9 mouse cellular contexts compared by ENCODE assay signal in genomic region chr11:5160722-5161485, GRCm38 (mm10). TPM values are rescaled to one million over a fixed set of nuclear protein-coding genes. Genes with fewer than 3 reads are reported as not detected.
DNase-seq lines count a peak whose midpoint lies in the region; ATAC-seq and TF ChIP-seq lines count a peak whose summit lies in the region.
"Had no signal": no experiment of that assay in that cellular context is flagged by ENCODE, and none has a peak within 500 bp of the region (broad histone marks: within the 10 kb centered on the region; RNA-seq: fewer than 3 reads in every experiment).

No protein-coding gene starts in this region.

- peak; percentile 66 to 77 (median 71) for TF ChIP-seq CTCF in MEL (IDR thresholded peaks at IDR 0.05 in 2 of 3, conservative IDR thresholded peaks at IDR 0.05 in 1 of 3; ENCODE audit: control insufficient read depth in 1 of 3, insufficient read depth in 1 of 3, low read depth in 2 of 3, low read length in 3 of 3, poor library complexity in 1 of 3, severe bottlenecking in 1 of 3)
- TF ChIP-seq CTCF in stomach, postnatal 0 days (IDR thresholded peaks at IDR 0.05; ENCODE audit: low read depth), result peak; percentile 66

- no peaks in the 10 kb centered on the region for H3K27me3 ChIP-seq in kidney, embryonic 15.5 days
- no peaks in the 10 kb centered on the region; a peak in 2 of 4 replicates for H3K27me3 ChIP-seq in MEL (ENCODE audit: control insufficient read depth in 1 of 2, insufficient read depth in 2 of 2, low read length in 2 of 2)
- H3K27me3 ChIP-seq in stomach, postnatal 0 days (ENCODE audit: control insufficient read depth, insufficient read depth, low read length), result no peaks in the 10 kb centered on the region
- H3K27me3 ChIP-seq: lung, embryonic 15.5 days had no signal

- H3K4me3 ChIP-seq in kidney, embryonic 15.5 days (replicated peaks), result no peak overlapping the region
- no peak overlapping the region for H3K4me3 ChIP-seq in MEL (ENCODE audit: control insufficient read depth in 1 of 2, insufficient read depth in 1 of 2, low read depth in 2 of 2, low read length in 2 of 2)
- H3K4me3 ChIP-seq in stomach, postnatal 0 days (ENCODE audit: low read depth, low read length), result no peak overlapping the region
- H3K4me3 ChIP-seq: lung, embryonic 15.5 days had no signal

- no peaks in the 10 kb centered on the region for H3K79me2 ChIP-seq in MEL (ENCODE audit: control insufficient read depth, insufficient read depth, low read length, poor library complexity)

- H3K9ac ChIP-seq in kidney, embryonic 15.5 days, result no peak overlapping the region
- no peak overlapping the region for H3K9ac ChIP-seq in MEL (ENCODE audit: control insufficient read depth, low read depth, low read length, poor library complexity, severe bottlenecking)
- H3K9ac ChIP-seq in stomach, postnatal 0 days (ENCODE audit: low read length), result no peak overlapping the region
- H3K9ac ChIP-seq: lung, embryonic 15.5 days had no signal

- H3K36me3 ChIP-seq in kidney, embryonic 15.5 days, result no peaks in the 10 kb centered on the region
- no peaks in the 10 kb centered on the region for H3K36me3 ChIP-seq in MEL (ENCODE audit: control insufficient read depth in 1 of 2, insufficient read depth in 2 of 2, low read length in 2 of 2)
- no peaks in the 10 kb centered on the region for H3K36me3 ChIP-seq in stomach, postnatal 0 days (ENCODE audit: control insufficient read depth, insufficient read depth, low read length)
- H3K36me3 ChIP-seq: lung, embryonic 15.5 days had no signal

- no peak overlapping the region for H3K27ac ChIP-seq in kidney, embryonic 15.5 days
- no peak overlapping the region for H3K27ac ChIP-seq in MEL (ENCODE audit: control insufficient read depth, low read depth, low read length)
- H3K27ac ChIP-seq in stomach, postnatal 0 days (replicated peaks), result no peak overlapping the region
- H3K27ac ChIP-seq: lung, embryonic 15.5 days had no signal

- TF ChIP-seq POLR2A in MEL (IDR thresholded peaks at IDR 0.05; ENCODE audit: control insufficient read depth in 1 of 2, insufficient read depth in 1 of 2, low read depth in 1 of 2, low read length in 2 of 2, poor library complexity in 1 of 2), result no peak

- H3K4me1 ChIP-seq in kidney, embryonic 15.5 days, result peaks cover 37% of the 10 kb centered on the region
- peaks cover 0 to 3% of the 10 kb centered on the region in 2 experiments; a peak in 1 of 4 replicates for H3K4me1 ChIP-seq in MEL (ENCODE audit: control insufficient read depth in 1 of 2, insufficient read depth in 2 of 2, low read length in 2 of 2)
- no peaks in the 10 kb centered on the region for H3K4me1 ChIP-seq in stomach, postnatal 0 days (replicated peaks; ENCODE audit: control insufficient read depth, insufficient read depth)

- peak; percentile 39 for TF ChIP-seq RAD21 in MEL (IDR thresholded peaks at IDR 0.05; ENCODE audit: low read depth, low read length)

- no peak for TF ChIP-seq EP300 in MEL (IDR thresholded peaks at IDR 0.05; ENCODE audit: low read depth in 1 of 2, low read length in 2 of 2)
- no peak for TF ChIP-seq EP300 in stomach, postnatal 0 days (optimal IDR thresholded peaks at IDR 0.05)

- no peaks in the 10 kb centered on the region for H3K9me3 ChIP-seq in kidney, embryonic 15.5 days (replicated peaks)
- H3K9me3 ChIP-seq in MEL (replicated peaks; ENCODE audit: insufficient read depth, low read length), result no peaks in the 10 kb centered on the region
- no peaks in the 10 kb centered on the region for H3K9me3 ChIP-seq in stomach, postnatal 0 days (ENCODE audit: control insufficient read depth, low read length)

- DNase-seq in adrenal gland, postnatal 25 days, result peak; percentile 30
- no peak for DNase-seq in adrenal gland, postnatal 4 days (ENCODE audit: low spot score in 2 of 2)
- DNase-seq in kidney, adult 9 months, result peak; percentile 48
- DNase-seq in MEL (ENCODE audit: low read depth, low spot score), result peak; percentile 68
- DNase-seq in kidney, postnatal 14 days, result peak; percentile 39
- no peak for DNase-seq in stomach, postnatal 0 days (ENCODE audit: low spot score)
- DNase-seq in gastrocnemius, postnatal 4 days (ENCODE audit: low spot score in 2 of 2), result no peak

- no peak overlapping the region for H3K4me2 ChIP-seq in kidney, embryonic 15.5 days
- no peak overlapping the region for H3K4me2 ChIP-seq in stomach, postnatal 0 days (replicated peaks; ENCODE audit: low read depth)
- H3K4me2 ChIP-seq: lung, embryonic 15.5 days had no signal

- no peak for ATAC-seq in kidney, embryonic 15.5 days (replicated peaks; ENCODE audit: low FRiP score)
- no peak for ATAC-seq in stomach, postnatal 0 days (ENCODE audit: low FRiP score, low TSS enrichment)

- WGBS in kidney, embryonic 15.5 days, result 76% methylated on average over 17 of the region's 17 CpGs
- 75% methylated on average over 17 of the region's 17 CpGs for WGBS in stomach, postnatal 0 days

TF ChIP-seq in MEL, 35 proteins besides CTCF, POLR2A, EP300 and RAD21:
- TF ChIP-seq SMC3 (IDR thresholded peaks at IDR 0.05; ENCODE audit: low read depth, low read length), result peak; percentile 45
- TF ChIP-seq POLR2AphosphoS2 (IDR thresholded peaks at IDR 0.05; ENCODE audit: low read length), result no peak
- no peak for TF ChIP-seq MEF2A (IDR thresholded peaks at IDR 0.05; ENCODE audit: extremely low read depth, insufficient replicate concordance, low read depth, low read length, poor library complexity, severe bottlenecking)
- TF ChIP-seq NRF1 (IDR thresholded peaks at IDR 0.05; ENCODE audit: insufficient read depth, low read depth, low read length, poor library complexity, severe bottlenecking), result 0 out of 2 replicates have a peak, but pooled peaks have one; percentile 5
- no peak for TF ChIP-seq MAX (IDR thresholded peaks at IDR 0.05; ENCODE audit: low read length)
- TF ChIP-seq UBTF (IDR thresholded peaks at IDR 0.05; ENCODE audit: borderline replicate concordance, insufficient read depth, low read depth, low read length), result no peak
- no peak for TF ChIP-seq KAT2A (conservative IDR thresholded peaks at IDR 0.05; ENCODE audit: low read depth, low read length)

RNA-seq across cellular contexts. Expression of gene Emid1, which starts 8.8 kb away (rescaled TPM):
- 5.9 and 9.4 TPM in 2 replicates for total RNA-seq in adrenal gland, postnatal 25 days (2021)
- total RNA-seq in adrenal gland, postnatal 4 days (2021), result 10 to 100 TPM; 16.2 to 31.4 TPM
- polyA plus RNA-seq in kidney, embryonic 15.5 days (2015; fragmentation: Nextera tagmentation; extraction: Ambion mirVana), result 190 and 191 TPM in 2 replicates
- total RNA-seq in MEL (2012; rRNA removed), result 0.15 TPM in 1 of 2 replicates, not detected in the other
- under 1 TPM in 1 of 2 experiments, not detected in 1; 0.10 TPM for polyA plus RNA-seq in MEL (2012; ENCODE audit: insufficient read depth in 1 of 2, insufficient read length in 2 of 2, low read depth in 1 of 2, low replicate concordance in 2 of 2, missing spikeins in 1 of 2)
- polyA plus RNA-seq in stomach, postnatal 0 days (2015; fragmentation: Nextera tagmentation; extraction: Ambion mirVana), result 48.7 and 51.3 TPM in 2 replicates
- 10 to 100 TPM; 17.4 to 20.4 TPM for total RNA-seq in gastrocnemius, postnatal 4 days (2021)

Comparison
In these comparisons a context has a peak if more than half of its experiments do, and no peak if none do; other contexts are left out.
1. DNase-seq: peak in adrenal gland, postnatal 25 days (single experiment), kidney, adult 9 months (single experiment), MEL (single experiment) and kidney, postnatal 14 days (single experiment); none in adrenal gland, postnatal 4 days (0 of 2), stomach, postnatal 0 days (single experiment) and gastrocnemius, postnatal 4 days (0 of 2).